Mouse (Mus musculus) stomach, embryonic 15.5 days (tissue): ENCODE data around the gene Zfp260. TPM values are rescaled to one million over a fixed set of nuclear protein-coding genes. Genes with fewer than 3 reads are reported as not detected.
"Not testable (repeated sequence)": the region's sequence is repeated elsewhere in the genome, so short reads cannot be mapped to it uniquely, and the experiment has no call there.

Source experiments
- ATAC-seq: fragments of 200-750 bp; cut with Nextera tagmentation; 2 replicates; pipeline ENCODE4 v1.8.0; 2017; ENCODE audit warnings: low read depth, moderate number of reproducible peaks, moderate TSS enrichment; ENCODE audit not compliant: insufficient read depth, low FRiP score
- H3K27ac ChIP-seq: fragments of 300-500 bp; sonication (generic); 2 replicates; pipeline ENCODE4 v1.5.1; 2015; ENCODE audit warnings: mild to moderate bottlenecking, inconsistent platforms
- H3K27me3 ChIP-seq: fragments of 300-500 bp; sonication (generic); replicated peaks from 2 replicates; pipeline ENCODE4 v1.6.1; 2015; ENCODE audit warnings: inconsistent platforms
- H3K36me3 ChIP-seq: fragments of 300-500 bp; sonication (generic); 2 replicates; pipeline ENCODE4 v1.6.1; 2015; ENCODE audit warnings: inconsistent platforms
- H3K4me1 ChIP-seq: fragments of 300-500 bp; sonication (generic); 2 replicates; pipeline ENCODE4 v1.6.1; 2015; ENCODE audit warnings: inconsistent platforms
- H3K4me2 ChIP-seq: fragments of 300-500 bp; sonication (generic); 2 replicates; pipeline ENCODE4 v1.6.1; 2015; ENCODE audit warnings: mild to moderate bottlenecking, inconsistent platforms
- H3K4me3 ChIP-seq: fragments of 300-500 bp; sonication (generic); replicated peaks from 2 replicates; pipeline ENCODE4 v1.5.1; 2015; ENCODE audit warnings: inconsistent platforms
- H3K9ac ChIP-seq: fragments of 300-500 bp; sonication (generic); 2 replicates; pipeline ENCODE4 v1.6.1; 2015; ENCODE audit warnings: inconsistent platforms
- H3K9me3 ChIP-seq: fragments of 300-500 bp; sonication (generic); 2 replicates; pipeline ENCODE4 v1.6.1; 2016; ENCODE audit warnings: inconsistent platforms
- WGBS: fragments of 180-500 bp; shearing (Covaris S2); methylation state at CpG from one replicate; pipeline ENCODE4 v1.1.7; 2015; 5-methylcytosine and 5-hydroxymethylcytosine counted together
- polyA plus RNA-seq: library from polyadenylated mRNA; unstranded; fragments of >200 nt; fragmentation: Nextera tagmentation; extraction: Ambion mirVana; gene quantifications from 2 replicates; pipeline ENCODE4 v1.2.1, GENCODE M21; 2015

Zfp260 gene
- polyA plus RNA-seq, 1 experiment from 2014 or later: 106 TPM

DNA sequence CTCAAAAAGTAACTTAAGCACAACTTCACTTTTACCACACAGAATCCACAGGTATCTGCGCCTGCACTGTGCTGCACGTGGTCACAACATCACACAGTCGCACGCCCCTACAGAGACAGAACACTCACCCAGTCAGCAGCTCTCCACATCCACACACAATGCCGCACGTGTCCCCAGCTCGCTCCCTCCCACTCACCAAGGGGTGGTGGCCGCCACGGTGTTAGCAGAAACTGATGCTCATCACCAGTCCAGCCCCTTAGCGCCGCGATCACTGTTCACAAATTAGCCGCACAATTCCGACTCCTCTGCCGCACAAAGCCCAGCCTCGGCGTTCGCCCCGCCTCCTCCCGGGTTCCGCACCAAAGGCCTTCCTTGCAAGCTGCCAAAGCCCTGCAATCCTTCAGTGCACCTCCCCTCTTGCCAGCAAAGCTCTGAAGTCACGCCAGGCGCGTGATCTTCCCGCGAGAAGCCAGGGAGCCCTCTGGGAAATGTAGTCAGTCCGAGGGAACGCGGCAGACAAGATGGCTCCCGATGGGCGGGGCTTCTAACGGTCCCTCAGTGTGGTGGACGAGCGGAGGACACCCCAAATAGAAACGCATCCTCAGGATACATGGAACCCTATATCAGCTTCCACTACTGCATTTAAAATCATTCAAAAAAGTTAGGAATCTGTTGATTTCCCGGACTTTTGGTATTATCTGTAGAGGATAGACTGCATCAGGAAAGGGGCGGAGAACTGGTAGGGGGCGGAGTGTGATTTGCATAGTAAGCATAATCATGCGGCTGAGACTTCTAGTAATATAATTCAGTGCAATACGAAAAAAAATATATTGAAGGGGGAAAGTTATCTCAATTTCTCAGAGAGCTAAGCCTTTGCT lies 4.2 kb upstream of the Zfp260 start, which contains the start of the genes Gm26920 and Zfp566:
TSS of gene Gm26920 (minus strand) at position 319 of the 878 bp plus-strand sequence.
TSS of gene Zfp566 (minus strand) at position 436 of the 878 bp plus-strand sequence.
- Histone ChIP-seq H3K36me3 (peaks cover 4% of the 10 kb centered on the region; the same call in 1 of the 2 replicates), H3K9ac (peak within 1 kb of the TSS; percentile 49; the same call in 1 of the 2 replicates), H3K4me1 (peaks cover 17% of the 10 kb centered on the region), H3K4me2 (peak within 1 kb of the TSS; percentile 77), H3K4me3 (peak within 1 kb of the TSS; percentile 69), H3K27ac (peak within 1 kb of the TSS; percentile 88), H3K9me3 (no peaks in the 10 kb centered on the region), H3K27me3 (no peaks in the 10 kb centered on the region)
- WGBS: under 1% methylated on average over 40 of the region's 40 CpGs
- peak; percentile 93 for ATAC-seq

DNA sequence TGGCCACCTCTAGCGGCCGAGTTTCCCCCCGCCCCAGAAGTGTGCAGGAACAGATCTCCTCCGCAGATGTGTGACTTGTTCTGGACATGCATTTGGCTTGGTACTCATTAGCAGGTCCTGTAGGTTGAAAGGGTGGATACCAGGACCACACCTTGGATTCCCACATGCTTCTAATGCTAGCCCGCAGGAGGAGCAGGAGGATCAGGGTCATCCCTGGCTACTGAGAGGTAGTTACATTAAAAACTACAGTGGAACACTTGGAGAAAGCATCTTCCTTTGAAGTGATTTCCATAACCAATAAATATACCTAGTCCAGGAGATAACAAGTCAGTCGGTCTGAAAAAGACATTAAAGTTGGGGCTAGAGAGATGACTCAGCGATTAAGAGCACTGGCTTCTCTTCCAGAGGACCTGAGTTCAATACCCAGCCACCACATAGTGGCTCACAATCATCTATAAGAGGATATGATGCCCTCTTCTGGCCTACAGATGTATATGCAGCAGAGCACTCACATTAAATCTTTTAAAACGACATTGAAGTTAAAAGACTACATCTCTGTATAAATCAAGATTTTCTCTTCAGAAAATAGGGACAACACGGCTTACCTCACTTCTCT lies 3.5 kb upstream of the Zfp260 start:
- no peaks in the 10 kb centered on the region for H3K27me3 ChIP-seq
- WGBS: 6% methylated on average over 9 of the region's 9 CpGs
- no peaks in the 10 kb centered on the region for H3K9me3 ChIP-seq
- peak overlapping the region; percentile 88 for H3K27ac ChIP-seq
- H3K4me2 ChIP-seq: peak overlapping the region; percentile 77
- peak overlapping the region; percentile 69 for H3K4me3 ChIP-seq
- ATAC-seq: no peak
- peak overlapping the region; percentile 25; the same call in 1 of the 2 replicates for H3K9ac ChIP-seq
- H3K4me1 ChIP-seq: peaks cover 20% of the 10 kb centered on the region
- no peaks in the 10 kb centered on the region for H3K36me3 ChIP-seq

DNA sequence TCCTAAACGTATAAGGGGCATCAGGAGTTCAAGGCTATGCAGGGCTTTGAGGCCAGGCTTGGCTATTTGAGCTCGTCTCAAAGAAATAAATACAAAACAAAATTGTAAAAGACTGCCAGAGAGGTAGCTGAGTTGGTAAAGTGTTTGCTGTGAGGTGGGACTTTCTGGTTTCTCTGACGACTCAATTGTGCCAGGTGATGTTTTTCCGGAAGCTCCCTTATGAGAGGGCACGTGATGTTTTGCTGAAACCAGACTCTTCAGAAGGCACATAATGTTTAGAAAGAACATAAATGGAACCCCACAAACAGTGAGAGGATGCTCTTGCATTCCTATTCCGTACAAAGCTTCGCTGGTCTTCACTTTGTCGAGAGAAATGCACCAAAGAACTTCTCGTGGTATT lies 1.9 kb upstream of the Zfp260 start:
- peaks cover 28% of the 10 kb centered on the region for H3K4me1 ChIP-seq
- 82% methylated on average over 9 of the region's 9 CpGs for WGBS
- no peak overlapping the region for H3K4me3 ChIP-seq
- no peak overlapping the region for H3K4me2 ChIP-seq
- H3K9me3 ChIP-seq: no peaks in the 10 kb centered on the region
- H3K36me3 ChIP-seq: 0 out of 2 replicates have a peak, but pooled peaks cover 3% of the 10 kb centered on the region
- ATAC-seq: no peak
- H3K27ac ChIP-seq: no peak overlapping the region
- H3K27me3 ChIP-seq: no peaks in the 10 kb centered on the region
- H3K9ac ChIP-seq: no peak overlapping the region

DNA sequence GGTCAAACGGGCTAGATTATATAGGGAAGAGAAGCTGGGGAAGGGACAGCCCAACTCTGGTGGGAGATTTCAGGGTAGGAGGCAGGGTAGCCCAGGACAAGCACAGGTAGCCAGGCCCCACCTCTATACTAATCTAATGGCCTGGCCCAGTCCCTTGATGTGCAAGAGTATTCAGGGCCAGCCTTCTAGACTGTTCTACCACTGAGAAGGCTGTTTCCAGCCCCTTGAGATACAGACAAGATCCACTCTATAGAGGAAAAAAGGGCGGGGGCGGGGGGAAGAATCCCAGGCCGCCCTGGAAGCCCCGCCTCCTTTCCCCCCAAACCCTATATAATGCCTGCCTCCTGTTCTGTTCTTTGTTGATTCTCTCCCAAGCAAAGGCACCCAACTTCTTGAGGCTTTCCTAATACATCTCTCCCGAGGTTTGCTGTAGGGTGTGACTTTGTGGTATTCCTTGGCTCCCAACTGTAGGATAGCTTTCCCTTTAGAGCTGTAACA lies 610 bp upstream of the Zfp260 start:
- peaks cover 27% of the 10 kb centered on the region for H3K4me1 ChIP-seq
- H3K36me3 ChIP-seq: peaks cover 9% of the 10 kb centered on the region
- H3K4me2 ChIP-seq: peak overlapping the region; percentile 52
- H3K27me3 ChIP-seq: no peaks in the 10 kb centered on the region
- H3K9ac ChIP-seq: no peak overlapping the region
- whole genome bisulfite sequencing: 65% methylated on average over 6 of the region's 6 CpGs
- H3K4me3 ChIP-seq: peak overlapping the region; percentile 77
- no peak overlapping the region for H3K27ac ChIP-seq
- H3K9me3 ChIP-seq: no peaks in the 10 kb centered on the region
- ATAC-seq: no peak

DNA sequence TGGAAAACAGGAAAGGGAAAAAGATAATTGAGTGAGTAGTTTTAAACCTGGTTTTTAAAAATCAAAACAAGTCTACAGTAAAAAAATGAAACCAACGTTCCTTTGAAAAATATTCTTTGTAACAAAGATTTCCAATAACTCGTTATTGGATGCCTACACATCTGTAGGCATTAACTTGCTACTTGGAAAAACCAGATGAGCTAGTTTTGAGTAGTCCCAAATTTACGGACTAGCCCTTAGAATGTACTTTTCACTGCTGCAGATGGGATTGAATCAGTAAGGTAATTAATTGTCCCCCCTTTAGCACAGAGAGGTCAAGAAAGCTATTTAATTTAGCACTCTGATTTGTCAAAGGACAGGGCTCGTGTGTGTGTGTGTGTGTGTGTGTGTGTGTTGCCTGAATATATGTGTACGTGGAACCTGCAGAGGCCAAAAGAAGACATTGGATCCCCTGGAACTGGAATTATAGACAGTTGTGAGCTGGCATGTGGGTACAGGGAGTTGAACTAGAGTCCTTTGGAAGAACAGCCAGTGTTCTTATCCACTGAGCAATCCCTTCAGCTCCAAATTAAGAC lies 1.1 kb downstream of the Zfp260 start:
- Histone ChIP-seq H3K4me3 (peak overlapping the region; percentile 77), H3K27me3 (no peaks in the 10 kb centered on the region), H3K4me2 (peak overlapping the region; percentile 64), H3K27ac (no peak overlapping the region), H3K9me3 (no peaks in the 10 kb centered on the region), H3K4me1 (peaks cover 21% of the 10 kb centered on the region), H3K36me3 (peaks cover 18% of the 10 kb centered on the region), H3K9ac (peak overlapping the region; percentile 48; the same call in 1 of the 2 replicates)
- no peak for ATAC-seq
- 3% methylated on average over 5 of the region's 5 CpGs for WGBS

DNA sequence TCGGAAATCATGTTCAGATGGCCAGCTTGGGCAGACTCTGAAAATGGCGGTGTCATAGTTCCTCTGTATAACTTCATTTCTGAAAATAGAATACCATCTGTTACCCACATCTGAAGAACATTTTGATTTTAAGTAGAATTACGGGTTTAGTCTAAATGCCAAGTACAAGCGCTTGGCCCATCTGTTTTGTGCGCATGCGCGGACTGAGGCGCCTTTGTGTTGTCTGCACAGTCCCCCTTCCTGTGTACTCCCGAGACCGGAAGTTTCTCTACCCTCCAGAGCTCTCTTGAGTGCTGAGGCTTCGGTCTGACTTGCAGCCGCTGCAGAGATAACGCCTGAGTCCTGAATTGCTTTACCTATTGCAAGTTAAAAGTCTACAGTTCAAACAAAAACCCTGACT lies 4.7 kb downstream of the Zfp260 start:
- H3K4me2 ChIP-seq: no peak overlapping the region
- WGBS: 91% methylated on average over 13 of the region's 13 CpGs
- H3K27ac ChIP-seq: no peak overlapping the region
- no peak overlapping the region for H3K4me3 ChIP-seq
- ATAC-seq: no peak
- H3K4me1 ChIP-seq: peaks cover 13% of the 10 kb centered on the region
- H3K36me3 ChIP-seq: peaks cover 45% of the 10 kb centered on the region
- no peak overlapping the region for H3K9ac ChIP-seq
- H3K27me3 ChIP-seq: no peaks in the 10 kb centered on the region
- no peaks in the 10 kb centered on the region for H3K9me3 ChIP-seq

DNA sequence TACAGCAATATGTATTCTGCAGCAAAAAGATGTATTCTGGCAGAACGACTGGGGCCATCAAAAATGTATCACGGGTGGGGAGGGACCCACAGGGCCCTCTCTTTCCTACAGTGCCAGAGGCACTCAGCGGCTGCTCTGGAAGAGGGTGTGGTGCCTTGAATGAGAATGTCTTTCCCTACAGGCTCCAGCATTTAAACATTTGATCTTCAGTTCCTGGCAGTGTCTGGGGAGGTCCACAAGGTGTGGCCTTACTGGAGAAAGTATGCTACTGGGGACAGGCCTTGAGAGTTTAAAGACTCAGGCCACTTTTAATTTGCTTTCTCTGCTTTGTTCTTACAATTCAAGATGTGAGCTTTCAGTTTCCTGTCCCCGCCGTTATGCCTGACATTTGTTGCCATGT lies 21.5 kb downstream of the Zfp260 start:
- Histone ChIP-seq H3K9me3 (no peaks in the 10 kb centered on the region), H3K36me3 (no peaks in the 10 kb centered on the region), H3K4me3 (no peak overlapping the region), H3K4me2 (no peak overlapping the region), H3K4me1 (no peaks in the 10 kb centered on the region), H3K27me3 (no peaks in the 10 kb centered on the region), H3K9ac (no peak overlapping the region), H3K27ac (no peak overlapping the region)
- 89% methylated on average over 5 of the region's 5 CpGs for WGBS
- ATAC-seq: no peak

DNA sequence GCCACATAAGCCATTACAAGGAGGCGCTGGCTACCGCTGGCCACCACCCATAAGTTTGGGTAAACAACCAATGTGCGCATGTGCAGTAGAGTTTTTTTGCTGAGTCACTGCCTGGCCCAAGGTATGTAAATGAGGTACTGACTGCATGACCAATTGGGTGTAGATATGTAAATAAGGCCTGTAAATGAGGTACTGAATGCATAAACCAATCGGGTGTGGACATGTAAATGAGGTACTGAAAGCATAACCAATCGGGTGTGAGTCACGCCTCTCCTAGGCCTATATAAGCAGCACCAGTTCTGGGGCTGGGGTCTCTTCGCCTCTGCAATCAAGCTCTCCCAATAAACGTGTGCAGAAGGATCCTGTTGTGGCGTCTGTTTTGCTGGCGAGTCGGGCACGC lies 23.4 kb downstream of the Zfp260 start:
- WGBS: 94% methylated on average over 12 of the region's 12 CpGs
- not testable (repeated sequence) for H3K4me3 ChIP-seq, H3K9ac ChIP-seq, ATAC-seq, H3K4me2 ChIP-seq, H3K27me3 ChIP-seq, H3K9me3 ChIP-seq, H3K4me1 ChIP-seq, H3K27ac ChIP-seq, H3K36me3 ChIP-seq

DNA sequence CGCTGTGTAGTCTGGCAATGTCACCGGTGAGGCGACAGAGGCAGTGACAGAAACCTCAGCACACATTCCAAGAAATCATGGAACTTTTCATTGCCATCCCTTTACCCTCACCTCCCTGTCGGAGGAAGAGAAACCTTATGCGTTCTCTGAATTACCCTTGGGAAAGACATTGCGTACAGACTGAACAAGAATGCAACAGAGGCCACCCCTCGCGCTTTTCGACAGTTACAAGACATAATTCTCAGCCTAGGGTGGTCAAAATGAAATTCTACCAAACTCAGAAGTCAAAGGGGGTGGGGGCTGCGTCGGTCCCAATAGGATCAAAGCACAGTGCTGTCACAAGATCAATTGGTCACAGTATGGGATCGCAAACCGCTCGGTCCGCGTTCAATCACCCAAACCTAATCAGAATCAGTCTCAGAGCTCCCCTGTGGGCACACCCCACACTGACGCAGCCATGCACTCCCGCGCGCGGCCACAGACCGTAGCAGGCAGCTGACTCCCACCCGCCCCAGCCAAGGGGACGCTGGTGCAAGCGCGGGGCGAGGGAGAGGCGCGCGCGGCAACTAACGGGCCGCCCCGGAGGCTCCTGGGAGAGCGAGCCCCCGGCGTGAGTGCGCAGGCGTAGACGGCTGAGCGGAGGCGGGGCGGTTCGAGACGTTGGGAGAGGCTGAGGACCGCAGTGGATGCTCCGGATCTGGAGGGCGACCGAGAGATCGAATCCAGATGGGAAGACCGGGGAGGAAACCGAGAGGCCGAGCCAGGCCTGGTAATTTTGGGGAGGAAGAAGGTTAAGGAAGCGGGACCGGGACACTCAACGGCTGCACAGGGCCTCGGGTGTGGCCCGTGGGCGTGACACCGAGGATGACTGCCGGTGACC lies 27.0 kb downstream of the Zfp260 start, which contains the start of gene Zfp382:
TSS of gene Zfp382 (plus strand) at position 635 of the 880 bp plus-strand sequence.
- Histone ChIP-seq H3K4me2 (peak within 1 kb of the TSS; percentile 89), H3K4me1 (no peaks in the 10 kb centered on the region), H3K9me3 (no peaks in the 10 kb centered on the region), H3K4me3 (peak within 1 kb of the TSS; percentile 69), H3K27me3 (no peaks in the 10 kb centered on the region), H3K27ac (peak within 1 kb of the TSS; percentile 76), H3K9ac (peak within 1 kb of the TSS; percentile 50), H3K36me3 (no peaks in the 10 kb centered on the region)
- under 1% methylated on average over 61 of the region's 61 CpGs for WGBS
- ATAC-seq: peak; percentile 92

DNA sequence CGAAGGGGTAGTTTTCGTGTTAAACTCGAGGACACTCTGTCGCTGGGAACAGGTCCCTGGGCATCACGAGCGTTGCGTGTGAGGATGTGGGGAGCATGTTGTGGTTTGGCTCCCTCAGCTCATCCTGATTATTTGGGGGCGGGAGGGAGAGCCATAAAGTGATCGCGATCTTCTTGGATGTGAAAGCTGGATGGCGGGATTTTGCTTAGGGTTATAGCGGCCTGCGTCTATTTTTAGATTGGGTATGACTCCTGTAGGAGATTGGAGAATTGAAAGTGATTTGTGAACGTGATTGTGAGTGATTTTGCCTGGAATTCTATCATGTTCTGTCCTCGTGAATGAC lies 27.6 kb downstream of the Zfp260 start:
- no peaks in the 10 kb centered on the region; the same call in 1 of the 2 replicates for H3K36me3 ChIP-seq
- 4% methylated on average over 15 of the region's 15 CpGs for WGBS
- peak overlapping the region; percentile 69 for H3K4me3 ChIP-seq
- ATAC-seq: peak; percentile 25; the same call in 1 of the 2 replicates
- H3K4me1 ChIP-seq: no peaks in the 10 kb centered on the region
- H3K9me3 ChIP-seq: no peaks in the 10 kb centered on the region
- peak overlapping the region; percentile 50; the same call in 1 of the 2 replicates for H3K9ac ChIP-seq
- H3K4me2 ChIP-seq: peak overlapping the region; percentile 89
- H3K27ac ChIP-seq: peak overlapping the region; percentile 76
- no peaks in the 10 kb centered on the region for H3K27me3 ChIP-seq

DNA sequence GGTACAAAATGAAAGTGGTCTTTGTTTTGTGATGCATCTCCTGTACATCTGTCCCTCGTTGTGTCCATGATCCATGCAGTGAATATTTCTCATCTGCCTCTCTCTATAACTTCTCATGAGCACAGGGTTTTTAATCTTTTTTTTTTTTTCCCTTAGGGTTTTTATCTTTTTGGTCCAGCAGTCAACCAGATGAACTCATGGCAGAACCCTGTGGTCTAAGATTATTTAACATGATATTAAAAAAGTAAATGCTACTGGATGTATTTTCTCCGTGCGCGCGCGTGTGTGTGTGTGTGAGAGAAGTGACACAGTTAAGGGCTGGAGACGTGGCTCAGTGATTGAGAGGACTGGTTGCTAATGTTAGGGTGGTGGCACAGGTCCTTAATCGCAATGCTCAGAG lies 35.3 kb downstream of the Zfp260 start:
- 90% methylated on average over 8 of the region's 8 CpGs for WGBS
- no peak overlapping the region for H3K4me2 ChIP-seq

More for the DNA sequence above, 35.3 kb downstream of the Zfp260 start:
- peaks cover 3% of the 10 kb centered on the region; the same call in 1 of the 2 replicates for H3K9me3 ChIP-seq
- H3K36me3 ChIP-seq: peaks cover 26% of the 10 kb centered on the region
- H3K4me3 ChIP-seq: no peak overlapping the region
- H3K27me3 ChIP-seq: no peaks in the 10 kb centered on the region
- no peak overlapping the region for H3K27ac ChIP-seq
- H3K4me1 ChIP-seq: no peaks in the 10 kb centered on the region
- H3K9ac ChIP-seq: no peak overlapping the region
- ATAC-seq: no peak
